Mouse (Mus musculus) forebrain, embryonic 11.5 days (tissue): ENCODE data around the gene Rtn4rl1. TPM values are rescaled to one million over a fixed set of nuclear protein-coding genes. Genes with fewer than 3 reads are reported as not detected.

ENCODE experiments used
- ATAC-seq: fragments of 200-750 bp; cut with Nextera tagmentation; replicated peaks from 2 replicates; pipeline ENCODE4 v1.8.0; 2017; ENCODE audit warnings: moderate TSS enrichment; ENCODE audit not compliant: low FRiP score
- DNase-seq: peaks from one replicate; pipeline ENCODE4 v3.0.0-alpha.2; 2017; ENCODE audit warnings: low spot score
- H3K27ac ChIP-seq: fragments of 300-500 bp; sonication (generic); 2 replicates; pipeline ENCODE4 v1.5.1; 2014; ENCODE audit warnings: low read depth, low read length
- H3K27me3 ChIP-seq: fragments of 300-500 bp; sonication (generic); 2 replicates; pipeline ENCODE4 v1.6.1; 2014; ENCODE audit warnings: mild to moderate bottlenecking, low read length, mixed read lengths; ENCODE audit not compliant: control insufficient read depth, insufficient read depth
- H3K36me3 ChIP-seq: fragments of 300-500 bp; sonication (generic); 2 replicates; pipeline ENCODE4 v1.6.1; 2014; ENCODE audit warnings: mild to moderate bottlenecking, low read length, moderate library complexity, mixed read lengths; ENCODE audit not compliant: control insufficient read depth, insufficient read depth
- H3K4me1 ChIP-seq: fragments of 300-500 bp; sonication (generic); replicated peaks from 2 replicates; pipeline ENCODE4 v1.6.1; 2014; ENCODE audit warnings: low read length, mixed read lengths; ENCODE audit not compliant: control insufficient read depth, insufficient read depth
- H3K4me2 ChIP-seq: fragments of 300-500 bp; sonication (generic); 2 replicates; pipeline ENCODE4 v1.6.1; 2014; ENCODE audit warnings: low read depth, mild to moderate bottlenecking, low read length, moderate library complexity, mixed read lengths; ENCODE audit not compliant: severe bottlenecking
- H3K4me3 ChIP-seq: fragments of 300-500 bp; sonication (generic); 2 replicates; pipeline ENCODE4 v1.5.1; 2014; ENCODE audit warnings: low read depth, low read length
- H3K9ac ChIP-seq: fragments of 300-500 bp; sonication (generic); 2 replicates; pipeline ENCODE4 v1.6.1; 2014; ENCODE audit warnings: low read length
- H3K9me3 ChIP-seq: fragments of 300-500 bp; sonication (generic); 2 replicates; pipeline ENCODE4 v1.6.1; 2016; ENCODE audit warnings: low read length, mixed read lengths; ENCODE audit not compliant: control insufficient read depth
- WGBS: fragments of 180-500 bp; shearing (Covaris S2); extraction: QIAGEN DNeasy Blood & Tissue Kit; methylation state at CpG from one replicate; pipeline ENCODE4 v1.1.7; 2014; 5-methylcytosine and 5-hydroxymethylcytosine counted together
- polyA plus RNA-seq: library from polyadenylated mRNA; unstranded; fragments of >200 nt; fragmentation: Nextera tagmentation; extraction: Ambion mirVana; gene quantifications from 2 replicates; pipeline ENCODE4 v1.2.1, GENCODE M21; 2014

Rtn4rl1 gene
- polyA plus RNA-seq, 1 experiment from 2014 or later = 1.1 TPM

GRCm38 (mm10) chr11:75296406-75297005 is 102.9 kb downstream of the Rtn4rl1 start:
- no peak overlapping the region for H3K4me3 ChIP-seq
- H3K9me3 ChIP-seq = no peaks in the 10 kb centered on the region
- DNase-seq (no peak), ATAC-seq (no peak)
- no peak overlapping the region for H3K27ac ChIP-seq
- H3K9ac ChIP-seq = no peak overlapping the region
- peaks cover 9% of the 10 kb centered on the region for H3K27me3 ChIP-seq
- no peak overlapping the region for H3K4me2 ChIP-seq
- no peaks in the 10 kb centered on the region; the same call in 1 of the 2 replicates for H3K36me3 ChIP-seq
- 84% methylated on average over 9 of the region's 9 CpGs for WGBS
- peaks cover 4% of the 10 kb centered on the region; the same call in 1 of the 2 replicates for H3K4me1 ChIP-seq

GRCm38 (mm10) chr11:75297631-75298030 is 104.0 kb downstream of the Rtn4rl1 start:
- no peaks in the 10 kb centered on the region; the same call in 1 of the 2 replicates for H3K36me3 ChIP-seq
- DNase-seq (no peak), ATAC-seq (no peak)
- 83% methylated on average over 9 of the region's 9 CpGs for WGBS
- H3K27me3 ChIP-seq = no peaks in the 10 kb centered on the region; the same call in 1 of the 2 replicates
- no peak overlapping the region for H3K27ac ChIP-seq
- H3K4me1 ChIP-seq = peaks cover 2% of the 10 kb centered on the region; the same call in 1 of the 2 replicates
- no peak overlapping the region for H3K4me3 ChIP-seq
- H3K9me3 ChIP-seq = no peaks in the 10 kb centered on the region
- no peak overlapping the region for H3K9ac ChIP-seq
- H3K4me2 ChIP-seq = no peak overlapping the region

GRCm38 (mm10) chr11:75298491-75298890 is 104.9 kb downstream of the Rtn4rl1 start:
- Histone ChIP-seq H3K4me3 (no peak overlapping the region), H3K4me2 (no peak overlapping the region), H3K27ac (no peak overlapping the region), H3K9me3 (no peaks in the 10 kb centered on the region), H3K27me3 (no peaks in the 10 kb centered on the region), H3K4me1 (peaks cover 1% of the 10 kb centered on the region; the same call in 1 of the 2 replicates), H3K9ac (no peak overlapping the region), H3K36me3 (no peaks in the 10 kb centered on the region; the same call in 1 of the 2 replicates)
- DNase-seq (no peak), ATAC-seq (no peak)
- WGBS = 70% methylated on average over 11 of the region's 11 CpGs

GRCm38 (mm10) chr11:75299786-75300185 is 106.2 kb downstream of the Rtn4rl1 start:
- no peak for ATAC-seq
- Histone ChIP-seq H3K4me1 (no peaks in the 10 kb centered on the region), H3K9ac (no peak overlapping the region), H3K36me3 (peaks cover 2% of the 10 kb centered on the region; the same call in 1 of the 2 replicates), H3K27me3 (no peaks in the 10 kb centered on the region), H3K4me2 (no peak overlapping the region), H3K4me3 (no peak overlapping the region), H3K9me3 (no peaks in the 10 kb centered on the region), H3K27ac (no peak overlapping the region)
- WGBS = 79% methylated on average over 10 of the region's 10 CpGs
- no peak for DNase-seq

GRCm38 (mm10) chr11:75300954-75301353 is 107.4 kb downstream of the Rtn4rl1 start:
- Histone ChIP-seq H3K36me3 (peaks cover 2% of the 10 kb centered on the region; the same call in 1 of the 2 replicates), H3K27ac (no peak overlapping the region), H3K4me1 (no peaks in the 10 kb centered on the region), H3K27me3 (no peaks in the 10 kb centered on the region), H3K4me3 (no peak overlapping the region), H3K9me3 (no peaks in the 10 kb centered on the region), H3K9ac (no peak overlapping the region), H3K4me2 (no peak overlapping the region)
- WGBS = 84% methylated on average over 9 of the region's 9 CpGs
- no peak for DNase-seq
- ATAC-seq = no peak

GRCm38 (mm10) chr11:75304797-75305196 is 111.2 kb downstream of the Rtn4rl1 start:
- Histone ChIP-seq H3K9me3 (no peaks in the 10 kb centered on the region), H3K27ac (no peak overlapping the region), H3K9ac (no peak overlapping the region), H3K4me1 (no peaks in the 10 kb centered on the region), H3K4me3 (no peak overlapping the region), H3K36me3 (peaks cover 2% of the 10 kb centered on the region), H3K4me2 (no peak overlapping the region), H3K27me3 (no peaks in the 10 kb centered on the region)
- DNase-seq (no peak), ATAC-seq (no peak)
- 86% methylated on average over 9 of the region's 9 CpGs for WGBS

GRCm38 (mm10) chr11:75308650-75309049 is 115.1 kb downstream of the Rtn4rl1 start:
- no peaks in the 10 kb centered on the region for H3K9me3 ChIP-seq
- no peak overlapping the region for H3K4me3 ChIP-seq
- no peak overlapping the region for H3K9ac ChIP-seq
- H3K4me1 ChIP-seq = no peaks in the 10 kb centered on the region
- WGBS = 93% methylated on average over 4 of the region's 4 CpGs
- DNase-seq (no peak), ATAC-seq (no peak)
- H3K27ac ChIP-seq = no peak overlapping the region
- peaks cover 8% of the 10 kb centered on the region for H3K36me3 ChIP-seq
- no peaks in the 10 kb centered on the region for H3K27me3 ChIP-seq
- H3K4me2 ChIP-seq = no peak overlapping the region

GRCm38 (mm10) chr11:75310813-75311212 is 117.2 kb downstream of the Rtn4rl1 start:
- Histone ChIP-seq H3K4me1 (no peaks in the 10 kb centered on the region), H3K36me3 (peaks cover 6% of the 10 kb centered on the region), H3K4me3 (no peak overlapping the region), H3K9me3 (no peaks in the 10 kb centered on the region), H3K9ac (no peak overlapping the region), H3K4me2 (no peak overlapping the region), H3K27me3 (no peaks in the 10 kb centered on the region), H3K27ac (no peak overlapping the region)
- 86% methylated on average over 8 of the region's 8 CpGs for WGBS
- ATAC-seq (no peak), DNase-seq (no peak)

GRCm38 (mm10) chr11:75311751-75312150 is 118.2 kb downstream of the Rtn4rl1 start:
- Histone ChIP-seq H3K4me1 (no peaks in the 10 kb centered on the region), H3K4me2 (no peak overlapping the region), H3K9ac (no peak overlapping the region), H3K27ac (no peak overlapping the region), H3K27me3 (no peaks in the 10 kb centered on the region), H3K9me3 (no peaks in the 10 kb centered on the region), H3K4me3 (no peak overlapping the region), H3K36me3 (peaks cover 6% of the 10 kb centered on the region; the same call in 1 of the 2 replicates)
- no peak for DNase-seq
- WGBS = 89% methylated on average over 6 of the region's 6 CpGs
- ATAC-seq = no peak
